Mouse (Mus musculus) midbrain, embryonic 11.5 days (tissue): ENCODE measurements at regions not wholly inside any gene's neighbourhood (a gene's known extent, or its start where the extent isn't known, plus 50 kb on each side); places are given as distances from the start of the nearest gene placed in this dataset.

Experiments used
- ATAC-seq: fragments of 200-750 bp; cut with Nextera tagmentation; 2 replicates; pipeline ENCODE4 v1.8.0; 2017; ENCODE audit warnings: moderate TSS enrichment, moderate library complexity; ENCODE audit not compliant: low FRiP score
- DNase-seq: peaks from one replicate; pipeline ENCODE4 v3.0.0; 2015; ENCODE audit warnings: low spot score; ENCODE audit errors: missing footprints
- H3K27ac ChIP-seq: fragments of 300-500 bp; sonication (generic); 2 replicates; pipeline ENCODE4 v1.5.1; 2014; ENCODE audit warnings: low read depth, low read length
- H3K27me3 ChIP-seq: fragments of 300-500 bp; sonication (generic); 2 replicates; pipeline ENCODE4 v1.6.1; 2014; ENCODE audit warnings: mild to moderate bottlenecking, low read length, moderate library complexity, mixed read lengths; ENCODE audit not compliant: control insufficient read depth, insufficient read depth
- H3K36me3 ChIP-seq: fragments of 300-500 bp; sonication (generic); 2 replicates; pipeline ENCODE4 v1.6.1; 2014; ENCODE audit warnings: mild to moderate bottlenecking, low read length, moderate library complexity, mixed read lengths; ENCODE audit not compliant: control insufficient read depth, insufficient read depth
- H3K4me1 ChIP-seq: fragments of 300-500 bp; sonication (generic); 2 replicates; pipeline ENCODE4 v1.6.1; 2014; ENCODE audit warnings: low read length; ENCODE audit not compliant: control insufficient read depth, insufficient read depth
- H3K4me2 ChIP-seq: fragments of 300-500 bp; sonication (generic); 2 replicates; pipeline ENCODE4 v1.6.1; 2014; ENCODE audit warnings: mild to moderate bottlenecking, moderate library complexity
- H3K4me3 ChIP-seq: fragments of 300-500 bp; sonication (generic); 2 replicates; pipeline ENCODE4 v1.5.1; 2014; ENCODE audit warnings: low read depth, low read length
- H3K9ac ChIP-seq: fragments of 300-500 bp; sonication (generic); 2 replicates; pipeline ENCODE4 v1.6.1; 2014; ENCODE audit warnings: low read length
- H3K9me3 ChIP-seq: fragments of 300-500 bp; sonication (generic); 2 replicates; pipeline ENCODE4 v1.6.1; 2016; ENCODE audit warnings: low read length; ENCODE audit not compliant: control insufficient read depth
- WGBS: fragments of 180-500 bp; shearing (Covaris S2); extraction: QIAGEN DNeasy Blood & Tissue Kit; methylation state at CpG from one replicate; pipeline ENCODE4 v1.1.7; 2014; 5-methylcytosine and 5-hydroxymethylcytosine counted together

DNA sequence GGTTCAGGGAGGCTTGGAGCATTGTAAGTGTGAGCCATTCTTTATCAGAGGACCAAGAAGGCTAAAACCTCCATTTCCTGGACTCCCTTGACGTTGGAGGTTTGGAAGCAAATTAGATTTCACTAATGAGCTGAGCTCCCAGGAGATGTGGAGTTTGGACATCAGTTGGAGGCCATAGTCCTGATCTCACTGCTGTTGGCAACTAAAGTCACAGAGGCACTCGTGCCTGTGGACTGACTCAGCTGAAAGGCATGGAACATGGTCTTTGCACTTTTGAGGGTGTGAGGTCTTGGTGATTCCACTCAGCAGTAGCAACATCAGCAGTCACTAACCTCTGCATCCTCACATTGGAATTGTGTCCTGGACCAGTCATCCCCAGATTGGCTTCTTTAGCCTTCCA, 169.1 kb upstream of the Klf4 start:
- Histone ChIP-seq H3K4me3 (no peak overlapping the region), H3K9me3 (no peaks in the 10 kb centered on the region), H3K4me1 (no peaks in the 10 kb centered on the region), H3K9ac (no peak overlapping the region), H3K27me3 (no peaks in the 10 kb centered on the region), H3K4me2 (no peak overlapping the region), H3K27ac (no peak overlapping the region), H3K36me3 (no peaks in the 10 kb centered on the region)
- WGBS, result 81% methylated on average over 2 of the region's 2 CpGs
- ATAC-seq (no peak), DNase-seq (no peak)

DNA sequence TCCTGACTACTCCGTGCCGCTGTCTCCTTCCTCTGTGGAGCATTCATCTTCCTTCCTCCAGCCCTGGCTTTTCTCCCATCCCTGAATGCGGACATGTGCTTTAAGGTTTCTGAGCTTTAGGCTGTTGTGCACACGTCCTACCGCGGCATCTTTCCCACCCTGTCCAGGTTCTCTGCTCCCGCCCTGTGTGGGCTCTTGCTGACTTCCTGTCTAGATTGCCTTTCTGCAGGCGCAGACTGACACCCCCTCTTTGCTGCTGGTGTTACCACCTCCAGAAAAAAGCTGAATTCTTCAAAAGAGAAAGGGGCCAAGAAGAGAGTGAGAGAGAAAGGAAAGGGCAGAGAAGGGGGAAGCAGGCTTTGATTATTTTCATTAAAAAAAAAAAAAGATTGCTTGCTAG, 167.7 kb upstream of the Klf4 start:
- WGBS, result 84% methylated on average over 8 of the region's 8 CpGs
- no peak for ATAC-seq
- Histone ChIP-seq H3K9ac (no peak overlapping the region), H3K27ac (no peak overlapping the region), H3K9me3 (no peaks in the 10 kb centered on the region), H3K27me3 (no peaks in the 10 kb centered on the region), H3K4me2 (no peak overlapping the region), H3K4me1 (no peaks in the 10 kb centered on the region), H3K4me3 (no peak overlapping the region), H3K36me3 (no peaks in the 10 kb centered on the region)
- no peak for DNase-seq

DNA sequence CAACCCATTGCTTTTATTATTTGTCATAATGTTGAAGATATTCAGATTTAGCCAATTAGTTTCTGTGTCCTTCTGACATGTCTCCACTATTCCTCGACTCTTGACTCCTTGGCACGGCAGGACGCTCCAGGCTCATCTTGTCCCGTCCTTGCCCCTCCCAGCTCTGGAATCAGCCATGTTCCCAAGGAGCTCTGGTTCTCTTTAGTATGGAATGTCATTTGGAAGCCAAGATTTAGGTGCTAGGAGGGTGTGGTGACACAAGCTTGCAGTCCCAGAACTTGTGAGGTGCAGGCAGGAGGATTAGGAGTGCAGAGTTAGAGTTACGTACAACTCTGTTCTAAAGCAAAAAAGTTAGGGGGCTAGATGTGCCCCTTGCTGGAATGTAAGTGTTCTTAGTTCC, 166.9 kb upstream of the Klf4 start:
- no peak overlapping the region for H3K27ac ChIP-seq

DNA sequence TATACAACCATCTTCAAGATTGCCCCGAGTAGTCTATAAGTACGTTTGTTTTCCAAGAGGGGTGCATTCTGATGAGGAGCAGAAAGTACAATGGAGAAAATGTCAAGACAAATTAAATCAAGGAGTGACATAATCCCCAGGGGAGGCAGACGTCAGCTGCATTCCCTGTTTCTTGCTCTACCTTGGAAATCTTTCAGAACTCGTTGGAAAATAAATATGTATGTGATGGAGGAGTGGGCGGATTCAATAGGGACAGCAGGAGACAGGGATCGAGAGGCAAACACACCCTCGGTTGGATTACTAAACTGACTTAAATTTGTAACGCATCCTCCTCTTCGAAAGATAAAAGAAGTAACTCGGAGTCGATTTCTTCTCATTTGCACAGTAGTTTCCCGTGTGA, 164.8 kb upstream of the Klf4 start:
- Histone ChIP-seq H3K27ac (no peak overlapping the region), H3K9ac (no peak overlapping the region), H3K27me3 (no peaks in the 10 kb centered on the region), H3K9me3 (no peaks in the 10 kb centered on the region), H3K4me3 (no peak overlapping the region), H3K36me3 (no peaks in the 10 kb centered on the region), H3K4me2 (no peak overlapping the region), H3K4me1 (no peaks in the 10 kb centered on the region)
- 44% methylated on average over 12 of the region's 12 CpGs for WGBS
- no peak for DNase-seq
- no peak for ATAC-seq

More for the DNA sequence above, 166.9 kb upstream of the Klf4 start:
- no peaks in the 10 kb centered on the region for H3K36me3 ChIP-seq
- H3K4me3 ChIP-seq, result no peak overlapping the region
- no peaks in the 10 kb centered on the region for H3K4me1 ChIP-seq
- H3K9ac ChIP-seq, result no peak overlapping the region
- ATAC-seq (no peak), DNase-seq (no peak)
- 85% methylated on average over 5 of the region's 5 CpGs for WGBS
- H3K4me2 ChIP-seq, result no peak overlapping the region
- no peaks in the 10 kb centered on the region for H3K27me3 ChIP-seq
- H3K9me3 ChIP-seq, result no peaks in the 10 kb centered on the region

DNA sequence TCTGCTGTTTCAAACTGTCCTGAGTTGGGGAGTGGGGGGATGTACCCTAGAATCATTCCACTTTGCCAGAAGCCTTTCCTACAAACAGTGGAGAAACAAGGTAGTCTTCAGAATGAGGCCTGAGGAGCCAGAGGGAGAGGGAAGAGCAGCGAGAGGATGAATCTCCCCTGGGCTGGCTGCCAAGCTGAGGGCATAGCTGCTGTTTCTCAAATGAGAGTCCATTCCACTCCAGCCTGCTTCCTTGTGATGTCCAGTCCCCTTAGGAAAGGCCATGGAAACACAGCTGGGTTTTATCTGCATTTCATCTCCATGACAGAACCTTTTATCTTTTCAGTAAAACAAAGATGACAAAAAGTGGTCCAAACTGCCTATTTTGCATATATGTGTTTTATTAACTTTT, 164.2 kb upstream of the Klf4 start:
- Histone ChIP-seq H3K4me2 (no peak overlapping the region), H3K9ac (no peak overlapping the region), H3K36me3 (no peaks in the 10 kb centered on the region), H3K4me1 (no peaks in the 10 kb centered on the region), H3K27me3 (no peaks in the 10 kb centered on the region), H3K27ac (no peak overlapping the region), H3K9me3 (no peaks in the 10 kb centered on the region), H3K4me3 (no peak overlapping the region)
- WGBS, result 48% methylated on average over 1 of the region's 1 CpGs
- DNase-seq (no peak), ATAC-seq (no peak)

DNA sequence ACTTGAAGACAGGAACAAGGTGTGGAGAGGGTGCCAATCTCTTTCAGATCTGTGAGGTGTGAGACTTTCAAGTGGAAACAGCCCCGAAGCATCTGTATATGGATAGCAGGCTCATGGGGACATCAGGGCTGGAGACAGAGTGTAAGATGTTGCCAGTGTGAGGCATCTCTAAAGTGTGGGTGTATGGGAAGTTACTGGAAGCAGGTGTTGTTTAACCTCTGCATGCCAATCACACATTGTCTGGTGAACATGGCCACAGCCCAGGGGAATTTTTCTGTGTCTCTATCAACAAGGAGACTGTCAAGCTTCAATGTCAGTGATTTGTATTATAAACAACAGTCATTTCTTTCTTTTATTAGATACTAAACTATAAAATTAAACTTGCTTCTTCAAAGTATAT, 163.0 kb upstream of the Klf4 start:
- Histone ChIP-seq H3K9ac (no peak overlapping the region), H3K36me3 (no peaks in the 10 kb centered on the region), H3K4me3 (no peak overlapping the region), H3K4me2 (no peak overlapping the region), H3K27me3 (no peaks in the 10 kb centered on the region), H3K27ac (no peak overlapping the region), H3K4me1 (no peaks in the 10 kb centered on the region), H3K9me3 (no peaks in the 10 kb centered on the region)
- ATAC-seq (no peak), DNase-seq (no peak)
- 95% methylated on average over 1 of the region's 1 CpGs for WGBS

DNA sequence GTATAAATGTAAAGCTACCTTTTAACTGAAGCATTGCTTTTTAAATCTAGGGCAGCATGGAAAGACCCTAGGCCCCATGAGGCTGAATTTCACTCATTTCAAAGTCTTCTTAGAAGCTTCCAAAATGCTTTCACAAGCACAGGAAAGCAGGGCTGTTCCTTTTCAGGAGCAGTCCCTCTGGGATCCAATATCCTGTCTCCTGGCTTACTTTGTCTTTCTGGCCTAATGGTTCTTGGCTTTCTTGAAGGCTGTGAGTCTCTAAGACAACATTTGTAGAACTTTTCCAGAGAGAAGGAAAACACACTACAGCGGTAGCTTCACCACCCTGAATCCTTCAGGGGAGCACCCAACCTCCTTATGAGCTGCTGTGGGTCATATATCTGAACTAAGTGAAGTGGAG, 157.2 kb upstream of the Klf4 start:
- H3K36me3 ChIP-seq, result no peaks in the 10 kb centered on the region
- H3K27me3 ChIP-seq, result no peaks in the 10 kb centered on the region
- no peaks in the 10 kb centered on the region for H3K4me1 ChIP-seq
- WGBS, result 77% methylated on average over 1 of the region's 1 CpGs
- H3K4me2 ChIP-seq, result no peak overlapping the region
- no peak overlapping the region for H3K27ac ChIP-seq
- no peak overlapping the region for H3K9ac ChIP-seq
- no peaks in the 10 kb centered on the region for H3K9me3 ChIP-seq
- DNase-seq (no peak), ATAC-seq (no peak)
- no peak overlapping the region for H3K4me3 ChIP-seq

DNA sequence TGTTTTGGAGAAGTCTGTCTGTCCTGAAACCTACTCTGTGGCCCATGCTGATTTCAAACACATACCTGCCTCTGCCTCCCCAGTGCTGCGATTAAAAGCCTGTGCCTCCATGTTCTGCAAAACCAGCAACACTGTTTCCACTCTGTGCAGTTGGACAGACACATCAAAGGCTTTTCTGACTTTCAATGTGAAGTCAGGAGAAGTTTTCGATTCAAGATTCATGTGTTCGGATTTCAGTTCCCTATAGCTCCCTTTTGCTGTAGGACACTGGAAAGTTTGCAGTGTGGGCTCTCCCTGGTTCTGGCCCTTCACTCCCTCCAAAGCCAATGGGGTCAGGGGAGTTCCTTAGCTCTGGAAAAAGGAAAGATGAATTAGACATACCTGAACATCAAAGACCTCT, 154.5 kb upstream of the Klf4 start:
- Histone ChIP-seq H3K4me1 (no peaks in the 10 kb centered on the region), H3K9ac (no peak overlapping the region), H3K27ac (no peak overlapping the region), H3K36me3 (no peaks in the 10 kb centered on the region), H3K4me3 (no peak overlapping the region), H3K27me3 (no peaks in the 10 kb centered on the region), H3K4me2 (no peak overlapping the region), H3K9me3 (no peaks in the 10 kb centered on the region)
- ATAC-seq (no peak), DNase-seq (no peak)
- WGBS, result 97% methylated on average over 3 of the region's 3 CpGs

DNA sequence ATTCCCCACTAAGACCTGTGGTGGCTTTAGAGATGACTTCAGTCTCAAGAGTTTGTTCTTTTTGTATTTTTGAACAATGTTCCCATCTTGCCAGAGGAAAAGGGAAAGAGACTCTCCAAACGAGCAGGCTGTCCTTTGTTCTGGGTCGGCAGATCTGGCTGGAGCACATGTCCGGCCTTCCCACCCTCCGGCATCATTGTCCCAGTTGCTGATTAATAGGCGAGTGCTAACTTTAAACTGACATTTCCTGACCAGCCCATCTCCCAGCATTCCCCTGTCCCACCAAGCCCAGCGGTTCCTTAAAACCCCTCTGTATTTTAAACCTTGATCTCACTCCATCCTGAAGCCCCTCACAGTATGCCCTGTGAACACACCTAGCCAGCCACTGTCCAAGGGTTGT, 140.0 kb upstream of the Klf4 start:
- DNase-seq (no peak), ATAC-seq (no peak)
- no peaks in the 10 kb centered on the region for H3K9me3 ChIP-seq
- H3K36me3 ChIP-seq, result no peaks in the 10 kb centered on the region
- no peak overlapping the region for H3K4me2 ChIP-seq
- no peaks in the 10 kb centered on the region for H3K27me3 ChIP-seq
- H3K4me3 ChIP-seq, result no peak overlapping the region
- WGBS, result 78% methylated on average over 6 of the region's 6 CpGs
- no peak overlapping the region for H3K9ac ChIP-seq
- H3K4me1 ChIP-seq, result no peaks in the 10 kb centered on the region
- H3K27ac ChIP-seq, result no peak overlapping the region

DNA sequence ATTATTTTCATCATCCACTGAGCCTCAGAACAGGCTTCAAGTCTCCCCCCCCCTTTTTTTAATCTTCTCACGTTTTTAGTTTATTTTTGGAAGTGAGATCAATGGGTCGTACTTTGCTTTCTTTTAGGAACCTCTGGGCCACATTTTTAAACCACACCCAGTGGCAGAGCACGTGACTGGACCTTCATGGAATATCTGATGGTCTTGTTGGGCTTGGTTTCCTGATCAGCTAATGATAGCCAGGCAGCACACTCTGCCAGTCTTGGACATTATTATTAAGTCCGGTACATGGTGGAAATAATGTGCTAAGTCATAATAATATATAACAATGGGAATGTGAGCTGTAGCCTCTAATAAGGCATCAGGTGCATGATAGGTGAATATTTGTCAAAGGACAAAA, 138.0 kb upstream of the Klf4 start:
- no peaks in the 10 kb centered on the region for H3K4me1 ChIP-seq
- no peak overlapping the region for H3K27ac ChIP-seq
- DNase-seq (no peak), ATAC-seq (no peak)
- H3K4me3 ChIP-seq, result no peak overlapping the region
- 74% methylated on average over 4 of the region's 4 CpGs for WGBS
- H3K9ac ChIP-seq, result no peak overlapping the region
- no peak overlapping the region for H3K4me2 ChIP-seq
- no peaks in the 10 kb centered on the region for H3K27me3 ChIP-seq
- no peaks in the 10 kb centered on the region for H3K9me3 ChIP-seq
- H3K36me3 ChIP-seq, result no peaks in the 10 kb centered on the region
